Mouse (Mus musculus): ENCODE data around the gene Ptgir.

The Ptgir gene

DNA sequence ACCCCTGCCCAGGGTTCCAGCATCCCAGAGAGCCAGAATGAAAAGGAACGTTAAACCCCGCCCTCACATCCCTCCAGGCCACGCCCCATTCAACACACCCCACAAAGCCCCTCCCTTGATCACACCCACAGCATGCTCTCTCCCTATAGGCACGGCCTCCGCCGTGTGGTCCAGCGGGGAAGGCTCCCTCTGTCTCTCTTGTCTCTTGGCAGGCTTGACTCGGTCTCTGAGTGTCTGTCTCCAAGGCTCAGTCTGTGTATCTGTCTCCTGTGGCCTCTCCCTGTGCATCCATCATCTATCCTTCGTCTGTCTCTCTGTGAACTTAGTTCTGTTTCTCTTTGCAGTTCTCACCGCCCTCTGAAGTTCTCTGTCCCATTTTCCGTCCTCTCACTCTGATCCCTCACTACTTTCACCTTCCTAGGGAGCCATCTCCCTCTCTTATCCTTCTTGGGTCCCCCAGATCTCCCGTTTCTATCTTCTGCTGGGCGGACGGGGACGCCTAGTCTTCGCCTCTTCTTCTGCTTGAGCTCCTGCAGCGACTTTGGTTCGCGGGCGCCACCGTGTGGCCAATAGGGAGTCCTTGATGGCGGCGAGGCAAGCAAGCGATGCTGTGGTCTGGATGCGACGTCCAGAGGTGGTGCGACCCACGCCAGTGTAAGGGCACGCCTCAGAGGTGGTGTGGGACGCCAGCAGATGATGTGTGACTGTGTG lies 14.5 kb upstream of the Ptgir start, which contains the start of gene Gng8:
Gene Gng8, plus strand, starts transcription at position 146 of the 711 bp plus-strand sequence.
- peak; percentile 89 for DNase-seq (ENCODE audit: low spot score)

DNA sequence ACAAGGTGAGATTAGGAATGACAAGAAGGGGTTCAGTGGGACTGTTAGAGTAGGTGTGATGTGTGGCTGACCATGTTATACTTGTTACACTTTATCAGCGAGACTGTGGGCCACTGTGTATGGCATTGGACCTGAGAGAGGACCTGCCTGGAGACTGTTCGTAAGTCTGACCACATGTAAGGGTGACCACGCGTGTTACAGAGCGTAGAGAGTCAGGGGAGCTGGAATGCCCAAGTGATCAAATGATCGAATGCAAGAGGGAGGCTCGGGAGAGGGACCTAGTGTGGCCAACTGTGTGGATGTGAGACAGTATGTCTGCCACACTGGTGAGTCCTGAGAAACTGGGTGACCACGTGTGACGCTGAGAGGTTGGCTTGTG lies 13.9 kb upstream of the Ptgir start:
- DNase-seq (ENCODE audit: low spot score) = no peak

DNA sequence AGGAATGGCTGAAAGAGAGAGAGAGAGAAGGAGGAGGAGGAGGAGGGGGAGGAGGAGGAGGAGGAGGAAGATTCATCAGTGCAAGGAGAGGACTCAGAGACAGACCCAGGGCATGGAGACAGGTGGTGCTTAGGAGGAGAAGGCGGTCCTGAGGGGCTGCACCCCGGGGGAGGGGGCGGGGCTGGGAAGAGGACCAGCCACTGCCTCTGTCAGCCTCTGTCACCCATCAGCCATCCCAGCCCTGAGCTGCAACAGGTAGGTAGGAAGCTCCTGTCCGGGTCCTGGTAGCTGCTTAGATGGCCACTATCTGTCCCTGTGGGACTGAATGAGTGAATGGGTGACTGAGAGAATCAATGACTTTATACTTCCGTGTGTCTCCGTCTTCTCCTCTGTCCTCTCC lies 12.7 kb upstream of the Ptgir start:
- DNase-seq (ENCODE audit: low spot score) = no peak

DNA sequence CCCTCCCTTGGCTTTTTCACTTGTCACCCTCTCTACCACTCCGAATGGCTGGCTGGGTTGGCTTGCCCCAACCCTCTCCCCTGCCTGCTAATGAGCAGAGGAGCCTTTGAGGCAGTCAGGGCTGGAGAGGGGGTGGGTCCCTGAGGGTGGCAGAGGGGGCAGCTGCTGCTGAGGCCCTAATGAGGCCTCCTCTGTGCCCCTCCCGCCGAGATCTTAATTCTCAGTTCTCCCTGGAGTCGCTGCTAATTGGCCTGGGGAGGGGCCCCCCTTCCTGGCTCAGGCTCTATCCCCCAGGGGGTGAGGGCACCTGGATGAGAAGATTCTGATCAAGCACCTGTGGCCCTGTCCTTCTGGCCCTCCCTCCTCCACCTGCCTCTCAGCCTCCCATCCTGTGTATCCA lies 12.0 kb upstream of the Ptgir start:
- no peak for DNase-seq (ENCODE audit: low spot score)

DNA sequence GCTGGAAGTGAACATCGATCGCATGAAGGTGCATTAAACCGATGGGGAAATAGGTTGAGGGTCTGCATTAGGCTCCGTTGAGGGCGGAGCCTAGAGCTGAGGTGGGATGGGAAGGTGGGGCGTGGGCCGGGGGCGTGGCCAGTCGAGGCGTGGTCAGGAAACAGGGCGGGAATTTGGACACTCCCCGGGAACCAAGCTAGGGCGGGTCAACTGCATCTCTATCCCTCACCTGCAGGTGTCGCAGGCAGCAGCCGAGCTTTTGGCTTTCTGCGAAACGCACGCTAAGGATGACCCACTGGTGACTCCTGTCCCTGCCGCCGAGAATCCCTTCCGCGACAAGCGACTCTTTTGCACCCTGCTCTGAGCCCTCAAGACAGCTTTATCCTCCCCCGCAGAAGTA lies 11.3 kb upstream of the Ptgir start:
- peak; percentile 88 for DNase-seq (ENCODE audit: low spot score)

DNA sequence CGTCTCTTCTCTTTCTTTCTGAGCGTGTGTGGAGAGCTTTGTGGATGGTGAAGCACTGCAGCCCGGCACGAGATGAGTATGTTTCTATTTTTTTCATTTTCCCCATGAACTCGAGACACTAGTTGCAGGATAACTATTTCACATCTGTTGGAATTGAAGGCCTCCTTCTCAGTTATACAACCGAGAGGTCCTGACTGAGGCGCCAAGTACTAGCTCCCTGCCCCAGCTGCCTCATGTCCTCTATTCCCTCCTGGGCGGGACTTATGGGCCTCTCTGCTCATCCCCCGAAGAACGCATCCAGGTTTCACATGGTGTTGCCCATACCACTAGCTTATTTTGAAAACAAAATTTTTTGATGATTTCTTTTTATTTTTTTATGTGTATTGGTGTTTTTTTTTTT lies 10.8 kb upstream of the Ptgir start:
- DNase-seq (ENCODE audit: low spot score) = no peak

DNA sequence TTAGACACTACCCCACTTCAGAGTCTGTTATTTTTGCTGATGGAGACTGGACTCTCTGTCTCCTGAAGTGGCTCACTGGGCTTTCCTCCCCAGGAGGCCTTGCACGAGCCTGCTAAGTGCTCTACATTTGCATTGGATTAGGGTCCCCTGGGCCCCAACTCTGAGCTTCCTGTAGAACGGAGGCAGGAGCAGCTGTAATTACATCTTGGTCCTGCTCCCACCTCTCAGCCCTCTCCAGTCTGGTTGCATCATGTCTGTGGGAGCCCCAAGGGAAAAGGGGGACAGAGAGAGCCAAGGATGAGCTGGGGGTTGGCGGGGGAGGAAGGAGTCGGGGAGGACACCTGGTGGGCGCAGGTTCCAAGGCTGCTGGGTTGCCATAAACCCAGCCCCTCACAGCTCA lies 5.8 kb upstream of the Ptgir start:
- peak; percentile 61 for DNase-seq (ENCODE audit: low spot score)

DNA sequence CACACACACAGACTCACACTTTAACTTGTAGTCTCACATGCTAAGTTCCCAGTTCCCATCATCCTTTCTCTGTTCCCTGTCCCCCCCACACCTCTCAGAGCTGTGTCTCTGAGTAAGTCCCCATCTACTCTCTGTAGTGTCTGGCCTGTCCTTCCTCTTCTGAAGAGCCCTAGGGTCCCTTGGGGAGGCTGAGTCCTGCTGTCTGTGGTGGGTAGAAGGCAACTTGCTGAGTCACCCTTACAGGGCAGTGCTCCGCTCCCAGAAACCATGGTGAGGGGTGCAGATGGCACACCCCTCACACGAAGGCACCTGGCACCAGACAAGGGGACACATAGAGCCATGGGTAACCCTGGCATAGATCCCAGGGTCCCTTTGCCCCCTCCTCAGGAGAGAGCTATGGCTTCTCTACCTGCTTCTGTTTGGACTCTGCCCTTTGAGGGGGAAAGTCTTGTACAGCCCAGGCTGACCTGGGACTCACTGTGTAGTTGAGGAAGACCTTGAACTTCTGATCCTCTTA lies 2.8 kb upstream of the Ptgir start:
- DNase-seq (ENCODE audit: low spot score) = no peak

DNA sequence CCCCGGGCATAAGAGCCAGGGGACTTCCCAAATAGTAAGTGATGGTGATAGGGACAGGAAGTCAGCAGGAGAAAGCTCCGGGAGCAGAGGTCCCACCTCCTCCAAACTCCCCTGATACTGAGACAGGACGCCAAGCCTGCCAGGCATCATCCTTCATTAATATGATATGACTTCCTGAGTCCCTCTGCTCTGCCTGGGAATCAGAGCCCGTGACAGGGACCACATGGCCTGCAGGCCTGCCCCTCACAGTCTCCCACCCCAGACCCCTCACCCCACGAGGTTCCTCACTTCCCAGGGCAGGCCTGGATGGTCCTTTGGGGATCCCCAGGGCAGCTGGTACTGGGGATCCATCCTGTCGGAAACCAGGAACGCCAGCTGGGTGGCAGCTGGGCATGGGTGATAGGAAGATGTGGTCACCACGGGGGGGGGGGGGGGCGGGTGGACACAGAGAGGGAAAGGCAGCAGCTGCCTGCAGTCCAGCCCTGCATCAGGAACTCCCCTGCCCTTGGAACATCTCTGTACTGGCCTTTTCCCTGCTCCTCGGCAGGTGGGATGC lies 2.1 kb upstream of the Ptgir start:
- DNase-seq (ENCODE audit: low spot score) = peak; percentile 73

DNA sequence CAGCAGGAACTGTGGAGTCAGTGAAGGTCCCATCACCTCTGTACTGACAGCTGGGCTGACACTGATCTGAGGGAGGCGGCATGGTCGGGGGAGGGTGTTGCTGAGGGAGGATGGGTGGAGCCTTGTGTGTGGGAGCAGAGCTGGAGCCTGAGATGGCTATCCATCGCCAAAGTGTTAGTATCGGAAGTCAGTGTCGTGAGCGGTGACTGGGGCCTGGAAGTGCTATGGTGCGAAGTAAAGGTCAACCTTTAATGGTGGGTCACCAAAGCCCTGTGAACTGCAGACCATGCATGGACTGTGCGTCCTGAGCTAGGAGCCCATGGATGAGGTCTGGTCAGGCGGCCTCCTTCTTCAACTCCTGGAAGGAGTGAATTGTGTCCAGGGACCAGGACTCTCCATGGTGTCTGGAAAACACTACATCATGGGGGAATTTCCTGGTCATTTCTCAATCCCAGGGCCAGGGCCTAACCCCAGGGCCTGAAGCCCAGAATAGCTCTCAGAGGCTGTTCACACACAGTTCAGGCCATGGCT lies 734 bp upstream of the Ptgir start:
- DNase-seq (ENCODE audit: low spot score) = no peak

DNA sequence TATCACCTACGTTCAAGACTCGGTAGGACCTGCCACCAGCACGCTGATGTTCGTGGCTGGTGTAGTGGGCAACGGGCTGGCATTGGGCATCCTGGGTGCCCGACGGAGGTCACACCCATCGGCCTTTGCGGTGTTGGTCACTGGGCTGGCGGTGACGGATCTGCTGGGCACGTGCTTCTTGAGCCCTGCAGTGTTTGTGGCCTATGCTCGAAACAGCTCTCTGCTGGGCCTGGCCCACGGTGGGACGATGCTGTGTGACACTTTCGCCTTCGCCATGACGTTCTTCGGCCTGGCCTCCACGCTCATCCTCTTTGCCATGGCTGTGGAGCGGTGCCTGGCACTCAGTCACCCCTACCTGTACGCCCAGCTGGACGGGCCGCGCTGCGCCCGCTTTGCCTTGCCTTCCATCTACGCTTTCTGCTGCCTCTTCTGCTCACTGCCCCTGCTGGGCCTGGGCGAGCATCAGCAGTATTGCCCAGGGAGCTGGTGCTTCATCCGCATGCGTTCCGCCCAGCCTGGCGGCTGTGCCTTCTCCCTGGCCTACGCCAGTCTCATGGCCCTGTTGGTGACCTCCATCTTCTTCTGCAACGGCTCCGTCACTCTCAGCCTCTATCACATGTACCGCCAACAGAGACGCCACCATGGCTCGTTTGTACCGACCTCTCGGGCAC lies 734 bp downstream of the Ptgir start:
- DNase-seq (ENCODE audit: low spot score) = peak; percentile 60

DNA sequence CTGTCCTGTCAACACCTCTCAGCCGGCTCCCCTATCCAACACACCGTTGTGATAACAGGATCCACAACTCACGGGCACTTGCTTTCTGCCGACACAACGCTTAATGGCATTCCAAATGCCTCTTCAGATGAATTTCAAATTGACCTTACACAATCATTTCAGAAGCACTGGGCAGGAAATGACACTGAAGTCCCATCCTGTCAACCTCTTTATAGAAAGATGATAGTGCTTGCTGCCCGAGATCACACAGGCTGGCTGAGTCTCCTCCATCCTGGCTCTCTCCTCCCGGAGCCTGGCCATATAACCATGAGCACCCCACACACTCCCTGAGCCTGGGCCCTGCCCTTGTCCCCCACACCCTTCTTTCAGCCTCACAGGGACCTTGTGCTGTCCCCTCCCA lies 1.6 kb downstream of the Ptgir start:
- no peak for DNase-seq (ENCODE audit: low spot score)

DNA sequence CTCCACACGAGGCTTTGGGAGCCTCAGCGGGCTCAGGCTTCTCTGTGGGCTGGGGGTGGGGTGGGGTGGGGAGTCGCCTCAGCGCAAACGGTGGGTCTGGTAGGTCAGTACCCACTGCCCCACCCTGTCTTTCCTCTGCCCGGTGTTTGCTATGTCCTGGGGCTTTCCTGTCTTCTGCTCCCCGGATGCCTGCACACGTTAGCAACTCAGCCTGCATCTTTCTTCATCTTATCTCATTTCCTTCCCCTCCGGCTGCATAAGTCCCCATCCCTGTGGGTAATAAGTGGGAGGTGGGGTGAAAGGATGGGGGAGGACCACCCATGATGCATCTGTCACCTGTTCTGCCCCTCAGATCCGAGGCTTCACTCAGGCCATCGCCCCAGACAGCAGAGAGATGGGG lies 2.1 kb downstream of the Ptgir start:
- no peak for DNase-seq (ENCODE audit: low spot score)

DNA sequence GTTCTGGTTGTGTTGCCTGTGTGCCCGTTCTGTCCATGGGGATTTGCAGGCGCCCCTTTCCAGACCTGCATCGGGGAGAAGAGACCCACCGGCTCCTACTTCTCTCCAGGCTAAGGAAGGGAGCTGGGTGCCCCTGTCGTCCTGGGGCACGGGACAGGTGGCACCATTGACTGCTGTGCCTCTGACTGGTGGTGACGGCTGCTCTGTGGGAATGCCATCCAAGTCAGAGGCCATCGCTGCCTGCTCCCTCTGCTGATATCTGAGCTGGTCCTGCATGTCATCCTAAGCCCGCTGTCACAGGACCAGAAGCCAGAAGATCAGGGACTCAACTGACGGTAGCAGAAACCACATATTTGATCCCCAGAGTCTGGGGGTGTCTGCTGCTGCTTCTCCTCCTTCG lies 2.6 kb downstream of the Ptgir start:
- DNase-seq (ENCODE audit: low spot score) = no peak

DNA sequence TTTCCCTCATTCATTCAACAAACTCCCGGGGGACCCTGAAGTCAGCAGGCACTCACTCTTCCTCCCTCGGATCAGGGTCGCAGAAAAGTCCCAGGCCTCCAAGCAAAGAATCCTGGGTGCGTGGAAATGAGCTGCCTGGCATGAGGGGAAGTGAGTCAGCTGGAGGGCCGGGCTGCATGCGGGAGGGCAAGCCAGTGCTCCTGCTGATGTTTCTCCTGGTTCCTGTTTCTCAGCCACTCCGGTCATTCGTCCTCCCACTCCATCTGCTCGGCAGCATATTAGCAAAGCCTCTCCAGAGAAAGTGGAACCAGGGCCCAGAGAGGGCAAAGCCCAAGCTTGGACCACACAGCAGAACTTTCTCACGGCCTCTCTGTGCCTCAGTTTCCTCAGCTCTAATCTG lies 3.6 kb downstream of the Ptgir start:
- no peak for DNase-seq (ENCODE audit: low spot score)

DNA sequence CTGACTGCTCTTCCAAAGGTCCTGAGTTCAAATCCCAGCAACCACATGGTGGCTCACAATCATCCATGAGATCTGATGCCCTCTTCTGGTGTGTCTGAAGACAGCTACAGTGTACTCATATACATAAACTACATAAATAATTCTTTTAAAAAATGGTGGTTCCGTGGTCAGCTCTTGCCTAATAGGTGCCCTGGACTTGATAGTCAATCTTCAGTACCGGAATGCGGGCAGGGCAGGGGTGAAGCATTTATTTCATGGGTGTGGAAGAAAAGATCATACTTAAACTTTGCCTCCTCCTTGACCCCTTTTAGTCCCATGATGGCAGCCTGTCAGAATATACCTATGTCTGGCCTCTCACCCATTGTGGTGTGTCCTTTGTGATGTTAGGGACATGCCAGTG lies 5.6 kb downstream of the Ptgir start:
- no peak for DNase-seq (ENCODE audit: low spot score)

DNA sequence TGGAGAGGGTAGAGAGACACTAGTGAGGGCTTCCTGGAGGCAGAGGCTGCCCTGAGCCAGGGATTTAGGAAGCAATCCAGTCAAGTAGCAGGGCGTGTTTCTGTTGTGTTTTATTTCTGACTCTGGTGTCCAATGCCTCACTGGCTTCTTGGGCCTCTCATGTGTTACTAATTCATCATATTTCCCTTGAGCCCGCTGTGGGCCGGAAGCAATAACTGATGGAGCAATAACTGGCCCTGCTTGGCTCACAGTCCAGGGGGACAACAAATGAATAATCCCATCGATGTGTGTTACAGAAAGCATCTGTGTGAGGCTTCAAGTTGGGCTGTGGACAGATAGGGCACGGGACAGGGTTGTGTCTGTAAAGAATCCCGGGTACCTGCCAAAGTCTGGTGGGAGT lies 6.1 kb downstream of the Ptgir start:
- no peak for DNase-seq (ENCODE audit: low spot score)

DNA sequence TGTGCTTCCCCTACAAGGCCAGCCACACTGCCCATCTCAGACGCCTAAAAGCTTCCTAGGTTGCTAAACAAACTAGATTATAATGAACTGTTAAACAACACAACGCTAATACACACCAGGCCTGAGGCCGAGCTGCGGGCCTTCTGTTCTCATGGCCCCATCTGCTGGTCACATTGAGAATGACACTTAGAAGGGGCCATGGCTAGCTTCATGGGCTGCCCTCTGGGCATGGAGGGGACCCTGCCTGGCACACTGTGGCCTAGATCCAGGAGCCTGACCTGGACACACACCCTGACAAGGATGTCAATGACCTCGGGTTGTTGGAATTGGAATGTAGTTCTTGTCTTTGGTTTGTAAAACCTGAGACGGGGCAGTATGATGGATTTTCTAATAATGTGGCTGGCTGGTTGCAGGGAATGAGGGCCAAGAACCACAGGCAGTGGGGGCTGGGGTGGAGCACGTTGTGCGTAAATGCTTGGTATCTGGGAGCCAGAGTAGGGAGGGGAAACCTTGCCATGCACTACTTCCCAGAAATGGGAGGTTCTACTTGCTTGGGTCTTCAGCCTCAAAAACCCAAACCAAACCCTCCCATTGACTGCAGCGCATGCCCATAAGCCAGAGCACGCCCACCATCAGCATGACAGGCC lies 7.6 kb downstream of the Ptgir start:
- peak; percentile 85 for DNase-seq (ENCODE audit: low spot score)

DNA sequence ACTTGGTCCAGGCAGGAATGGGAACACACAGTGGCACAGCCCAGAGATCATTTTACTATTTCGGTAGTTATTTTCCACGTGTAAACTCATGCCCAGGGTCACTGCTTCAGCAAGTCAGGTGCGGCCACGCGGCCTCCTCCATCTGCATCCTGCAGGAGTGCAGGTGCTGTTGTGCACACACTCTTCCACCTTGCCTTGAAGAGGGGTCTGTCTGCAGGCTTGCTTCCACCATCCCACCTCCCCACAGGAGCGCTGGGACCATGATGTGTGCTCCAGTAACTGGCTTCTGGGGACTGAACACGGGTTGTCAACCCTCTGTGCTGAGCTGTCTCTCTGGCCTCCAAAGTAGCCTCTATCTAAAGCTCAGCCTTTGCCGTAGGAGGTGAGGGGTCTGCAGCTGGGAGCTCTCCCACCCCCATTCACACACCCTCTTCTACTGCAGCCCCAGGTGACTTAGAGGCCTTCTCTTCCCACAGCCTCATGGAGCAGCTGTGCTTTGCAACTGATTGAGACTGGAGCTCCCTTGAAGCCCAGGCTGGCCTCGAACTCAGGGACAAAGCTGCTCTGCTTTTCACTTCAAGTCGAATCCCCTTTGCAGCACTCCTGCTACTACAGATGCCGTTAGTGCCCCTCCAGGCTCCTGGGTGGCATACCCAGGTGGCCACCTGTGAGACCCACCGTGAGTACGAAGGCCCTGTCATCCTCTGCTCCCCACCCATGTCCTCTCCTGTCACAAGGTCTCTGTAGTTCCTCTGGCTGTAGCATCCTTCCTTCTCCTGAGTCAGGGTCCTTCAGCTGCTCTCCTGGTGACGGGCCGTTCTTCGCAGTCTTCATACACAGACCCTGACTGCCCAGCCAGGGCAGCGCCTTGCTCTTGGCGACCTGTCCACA lies 8.4 kb downstream of the Ptgir start:
- DNase-seq (ENCODE audit: low spot score) = no peak

DNA sequence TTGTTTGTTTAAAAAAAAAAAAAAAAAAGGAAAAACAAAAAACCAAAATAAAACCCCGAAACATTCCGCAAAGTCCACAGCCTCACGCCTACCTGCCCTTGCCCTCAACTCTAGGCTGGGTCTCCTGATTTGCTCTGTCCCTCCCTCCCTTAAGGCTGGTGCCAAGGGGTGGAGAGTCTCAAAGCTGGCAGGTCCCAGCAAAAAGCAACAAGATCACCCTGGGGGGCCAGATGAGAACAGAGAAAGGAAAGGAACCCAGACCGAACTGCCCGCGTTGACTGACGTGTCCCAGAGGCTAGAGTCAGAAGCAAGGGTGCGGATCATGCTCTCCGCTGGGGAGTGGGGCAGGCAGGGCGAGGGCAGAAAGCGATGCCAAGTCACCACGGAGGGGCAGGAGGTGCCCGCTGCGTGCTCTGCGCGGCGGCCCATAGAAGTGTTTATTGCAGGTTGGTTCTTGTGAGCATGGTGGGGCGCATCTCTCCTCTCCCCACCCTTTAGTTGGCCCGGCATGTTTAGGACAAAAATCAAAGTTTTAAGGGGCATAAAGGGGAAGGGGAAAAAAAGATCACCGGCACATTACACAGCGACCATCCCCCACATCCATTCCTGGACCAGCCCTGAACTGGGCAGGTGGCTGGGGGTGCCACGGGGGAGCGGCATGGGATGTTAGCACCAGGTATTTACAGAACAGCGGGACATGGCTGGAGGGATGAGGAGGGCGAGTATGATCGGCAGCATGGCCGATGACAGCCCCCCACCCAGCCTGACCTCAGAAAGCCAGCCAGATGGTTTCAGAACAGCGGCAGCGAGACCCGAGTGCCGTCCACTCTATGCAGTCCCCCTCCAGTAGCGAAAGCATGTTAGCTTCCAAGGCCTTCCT lies 9.4 kb downstream of the Ptgir start:
- no peak for DNase-seq (ENCODE audit: low spot score)

Data from MN1 (cell line).